Mouse (Mus musculus) activated CD4-positive, CD25-positive, alpha-beta regulatory T cell (primary cell): Measurements from ENCODE around the gene Itga11. TPM values are rescaled to one million over a fixed set of nuclear protein-coding genes. Genes with fewer than 3 reads are reported as not detected.

Source experiments
- polyA plus RNA-seq, 2 experiments: library from polyadenylated mRNA; unstranded; fragments of 100-300 nt; shearing (Covaris generic); gene quantifications; one replicate each; pipeline ENCODE4 v1.2.1; 2017

The Itga11 gene
- polyA plus RNA-seq = under 1 TPM in 1 of 2 experiments, not detected in 1; 0.16 TPM

GRCm38 (mm10) chr9:62677641-62678549 lies at the start of gene Itga11:
TSS of gene Itga11 (plus strand) at chr9:62677826.

DNA sequence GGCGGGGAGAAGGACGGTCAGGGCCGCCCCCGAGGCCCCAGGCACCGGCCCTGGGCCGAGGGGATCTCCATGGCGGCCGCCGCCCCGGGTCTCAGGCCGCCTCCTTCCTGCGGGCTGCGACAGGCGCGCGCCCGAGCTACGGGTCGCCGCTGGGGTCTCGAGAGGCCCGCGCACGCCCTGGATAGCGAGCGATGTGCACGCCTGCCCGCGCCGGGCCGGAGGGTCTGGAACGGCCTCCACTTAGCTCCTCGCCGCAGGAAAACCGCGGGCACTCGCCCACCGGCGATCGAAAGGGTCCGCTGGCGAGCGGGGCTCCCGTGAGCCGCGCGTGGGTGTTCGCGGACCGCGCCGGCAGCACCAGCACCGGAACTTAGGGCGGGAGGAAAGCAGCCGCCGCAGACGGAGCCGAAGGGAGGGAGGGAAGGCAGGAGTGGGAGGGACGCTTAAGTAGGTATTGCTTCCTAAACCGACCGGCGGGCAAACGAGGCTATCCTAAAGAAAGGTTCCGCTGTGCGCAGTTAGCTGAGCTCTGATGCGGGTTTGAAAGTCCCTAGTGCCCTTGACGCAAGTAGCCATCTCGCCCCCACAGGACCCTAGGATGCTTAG lies 134.0 kb downstream of the Itga11 start, which contains the start of gene Fem1b:
TSS of gene Fem1b (minus strand) at position 419 of the 606 bp plus-strand sequence.

Other genes with a start within 250 kb of the Itga11 start
- 1 to 10 TPM; 2.5 to 6.6 TPM for gene Coro2b, start 140.8 kb upstream of the Itga11 start, polyA plus RNA-seq
- gene Fem1b, start 134.1 kb downstream of the Itga11 start, polyA plus RNA-seq = 10 to 100 TPM in 1 of 2 experiments, 1 to 10 TPM in 1; 6.8 to 12.2 TPM
- gene Cln6, start 161.0 kb downstream of the Itga11 start, polyA plus RNA-seq = 10 to 100 TPM; 13.1 to 14.0 TPM
- gene Calml4, start 180.3 kb downstream of the Itga11 start, polyA plus RNA-seq = 1 to 10 TPM in 1 of 2 experiments, not detected in 1; 1.7 TPM